Mouse (Mus musculus): ENCODE results near the gene Gramd1b. TPM values are rescaled to one million over a fixed set of nuclear protein-coding genes. Genes with fewer than 3 reads are reported as not detected.

Gramd1b gene
- polyA plus RNA-seq, 1 experiment from 2014 or later: 19.5 TPM

DNA sequence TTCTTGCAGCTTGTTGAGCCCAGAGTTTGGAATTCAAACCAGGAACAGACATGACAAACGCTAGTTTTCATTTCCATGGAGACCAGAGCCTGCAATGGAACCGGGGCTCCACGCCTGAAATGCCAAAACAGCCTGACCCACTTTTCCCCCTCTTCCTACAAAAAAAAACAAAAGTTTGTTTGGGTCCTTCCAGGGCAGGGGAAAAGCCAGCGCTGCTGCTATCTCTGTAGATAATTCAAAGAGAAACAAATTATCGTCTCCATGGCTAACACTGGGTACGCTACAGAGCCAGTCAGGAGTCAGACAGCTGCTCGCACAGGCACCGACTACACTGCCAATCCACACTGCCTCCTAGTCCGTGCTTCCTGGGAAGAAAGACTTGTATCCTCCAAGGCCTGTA is 191.6 kb downstream of the Gramd1b start:
- Histone ChIP-seq H3K4me3 (replicated peaks; ENCODE audit: low read length) (no peak overlapping the region), H3K27ac (ENCODE audit: low read length) (no peak overlapping the region), H3K9ac (replicated peaks; ENCODE audit: low read depth, low read length) (no peak overlapping the region), H3K4me2 (ENCODE audit: low read length) (no peak overlapping the region), H3K27me3 (replicated peaks; ENCODE audit: control insufficient read depth, insufficient read depth, low read length) (no peaks in the 10 kb centered on the region), H3K36me3 (ENCODE audit: control insufficient read depth, insufficient read depth) (no peaks in the 10 kb centered on the region), H3K9me3 (ENCODE audit: control insufficient read depth, low read length) (no peaks in the 10 kb centered on the region), H3K4me1 (replicated peaks; ENCODE audit: control insufficient read depth, insufficient read depth, low read length) (peaks cover 47% of the 10 kb centered on the region)
- 58% methylated on average over 9 of the region's 9 CpGs for WGBS
- no peak for ATAC-seq

DNA sequence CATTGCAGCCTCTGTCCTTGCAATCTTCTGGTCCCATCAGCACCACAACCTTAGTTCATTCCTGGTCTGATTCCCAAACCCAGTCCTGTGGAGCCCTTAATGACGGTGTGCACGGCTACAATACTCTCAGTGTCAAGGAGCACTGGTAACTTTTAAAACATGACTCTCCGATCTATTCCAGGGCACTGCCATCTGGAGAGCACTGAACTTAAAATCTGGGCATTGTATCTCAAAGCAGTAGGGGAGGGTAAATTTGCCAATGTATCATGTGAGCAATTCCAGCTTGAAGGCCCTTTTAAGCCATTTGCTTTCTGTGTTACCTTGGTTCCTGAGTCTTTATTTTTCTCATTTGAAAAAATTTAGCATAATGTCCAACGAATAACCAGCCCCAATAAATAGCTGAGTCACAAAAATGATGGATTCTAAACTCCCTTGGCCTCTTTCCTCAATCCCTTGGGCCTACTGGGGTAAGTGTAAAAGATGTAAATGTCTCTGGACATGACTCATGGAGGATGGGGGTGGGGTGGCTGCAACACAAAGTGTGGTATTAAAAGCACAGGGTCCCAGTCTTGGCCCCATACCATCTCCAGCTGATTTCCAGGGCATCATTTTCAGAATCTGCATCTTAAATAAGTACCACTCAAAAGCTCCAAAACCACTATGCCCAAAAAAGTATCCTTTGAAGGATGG is 193.9 kb downstream of the Gramd1b start:
- Histone ChIP-seq H3K4me3 (replicated peaks; ENCODE audit: low read length) (no peak overlapping the region), H3K4me1 (replicated peaks; ENCODE audit: control insufficient read depth, insufficient read depth, low read length) (peaks cover 45% of the 10 kb centered on the region), H3K9ac (replicated peaks; ENCODE audit: low read depth, low read length) (no peak overlapping the region), H3K27me3 (replicated peaks; ENCODE audit: control insufficient read depth, insufficient read depth, low read length) (no peaks in the 10 kb centered on the region), H3K27ac (ENCODE audit: low read length) (peak overlapping the region; percentile 62), H3K9me3 (ENCODE audit: control insufficient read depth, low read length) (no peaks in the 10 kb centered on the region), H3K4me2 (ENCODE audit: low read length) (no peak overlapping the region), H3K36me3 (ENCODE audit: control insufficient read depth, insufficient read depth) (0 out of 2 replicates have a peak, but pooled peaks cover 3% of the 10 kb centered on the region)
- WGBS: 40% methylated on average over 4 of the region's 4 CpGs
- no peak; the same call in 1 of the 2 replicates for ATAC-seq

DNA sequence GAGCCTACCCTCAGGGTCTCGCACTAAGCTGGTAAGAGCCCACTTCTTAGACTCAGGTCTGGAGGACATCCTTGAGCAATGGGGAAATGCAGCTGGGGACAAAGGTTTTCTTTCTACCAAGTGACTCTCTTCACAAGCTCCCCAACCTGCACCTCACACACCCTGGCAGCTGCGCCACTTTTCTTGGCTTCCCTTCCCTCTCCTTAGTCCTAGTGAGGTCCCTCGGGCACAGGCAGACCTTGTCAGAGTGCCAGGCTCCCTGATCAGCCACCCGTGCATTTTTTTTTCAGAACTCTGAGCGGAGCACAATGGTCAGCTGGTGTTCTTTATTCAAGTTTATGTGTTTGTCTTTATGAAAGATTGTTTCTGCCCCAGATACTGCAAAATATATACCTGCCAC is 194.5 kb downstream of the Gramd1b start:
- Histone ChIP-seq H3K9ac (replicated peaks; ENCODE audit: low read depth, low read length) (no peak overlapping the region), H3K4me1 (replicated peaks; ENCODE audit: control insufficient read depth, insufficient read depth, low read length) (peaks cover 44% of the 10 kb centered on the region), H3K36me3 (ENCODE audit: control insufficient read depth, insufficient read depth) (0 out of 2 replicates have a peak, but pooled peaks cover 3% of the 10 kb centered on the region), H3K27ac (ENCODE audit: low read length) (peak overlapping the region; percentile 62), H3K9me3 (ENCODE audit: control insufficient read depth, low read length) (no peaks in the 10 kb centered on the region), H3K4me2 (ENCODE audit: low read length) (no peak overlapping the region), H3K27me3 (replicated peaks; ENCODE audit: control insufficient read depth, insufficient read depth, low read length) (no peaks in the 10 kb centered on the region), H3K4me3 (replicated peaks; ENCODE audit: low read length) (no peak overlapping the region)
- 24% methylated on average over 5 of the region's 5 CpGs for WGBS
- ATAC-seq: peak; percentile 50

DNA sequence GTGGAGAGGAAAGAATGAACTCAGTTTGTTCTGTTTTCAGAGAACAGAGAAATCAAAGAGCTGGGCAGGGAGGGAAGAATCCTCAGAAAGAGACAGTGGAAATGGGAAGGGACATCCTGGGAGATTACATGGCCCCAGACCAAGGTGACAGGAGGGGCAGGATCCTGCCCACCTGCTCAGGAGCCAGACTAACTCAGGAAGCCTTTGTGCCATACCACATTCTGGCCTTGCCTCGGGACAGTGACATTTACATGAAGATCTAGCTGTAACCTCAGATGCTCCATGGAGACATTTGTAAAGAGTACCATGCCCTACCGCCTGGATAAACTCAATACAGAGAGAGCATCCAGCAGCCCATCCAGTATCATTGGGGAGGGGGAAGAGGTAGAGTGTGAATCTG is 196.6 kb downstream of the Gramd1b start:
- Histone ChIP-seq H3K4me1 (replicated peaks; ENCODE audit: control insufficient read depth, insufficient read depth, low read length) (peaks cover 44% of the 10 kb centered on the region), H3K27ac (ENCODE audit: low read length) (no peak overlapping the region), H3K9ac (replicated peaks; ENCODE audit: low read depth, low read length) (no peak overlapping the region), H3K4me3 (replicated peaks; ENCODE audit: low read length) (no peak overlapping the region), H3K36me3 (ENCODE audit: control insufficient read depth, insufficient read depth) (0 out of 2 replicates have a peak, but pooled peaks cover 3% of the 10 kb centered on the region), H3K4me2 (ENCODE audit: low read length) (no peak overlapping the region), H3K9me3 (ENCODE audit: control insufficient read depth, low read length) (no peaks in the 10 kb centered on the region), H3K27me3 (replicated peaks; ENCODE audit: control insufficient read depth, insufficient read depth, low read length) (no peaks in the 10 kb centered on the region)
- WGBS: 88% methylated on average over 2 of the region's 2 CpGs
- ATAC-seq: no peak

DNA sequence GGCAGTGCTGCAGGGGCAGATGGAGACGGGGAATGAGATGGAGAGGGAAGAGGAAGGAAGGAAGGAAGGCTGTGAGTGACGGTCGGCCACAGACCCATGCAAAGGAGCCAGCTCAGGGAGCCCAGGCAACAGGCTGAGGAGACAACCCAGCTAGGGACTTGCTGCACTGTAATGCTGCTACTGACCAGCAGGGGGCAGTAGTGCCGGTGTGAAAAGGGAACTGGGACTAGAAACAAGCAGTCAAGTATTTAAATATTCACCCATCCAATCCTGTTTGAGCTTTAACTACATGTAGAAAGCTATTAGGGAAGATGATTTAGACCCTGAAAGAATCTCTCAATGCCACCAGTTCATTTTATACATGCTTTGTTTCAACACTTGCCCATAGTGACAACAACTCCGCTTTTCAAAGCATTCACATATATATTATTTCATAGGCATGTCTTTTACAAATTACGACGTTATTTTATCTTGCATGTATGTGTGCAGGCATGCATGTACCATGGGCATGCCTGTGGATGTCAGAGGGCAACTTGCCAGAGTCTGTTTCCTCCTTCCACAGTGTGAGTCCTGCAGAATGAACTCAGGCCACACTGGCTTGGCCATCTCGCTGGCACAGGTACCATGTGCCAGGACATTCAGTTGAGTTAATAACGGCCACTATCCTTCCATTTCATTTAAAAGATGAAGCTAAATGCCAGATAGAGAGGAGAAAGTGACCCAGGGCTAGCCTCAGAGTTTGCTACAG is 197.4 kb downstream of the Gramd1b start:
- 61% methylated on average over 9 of the region's 9 CpGs for WGBS
- H3K27ac ChIP-seq (ENCODE audit: low read length): no peak overlapping the region; the same call in 1 of the 2 replicates
- no peak overlapping the region for H3K4me3 ChIP-seq (replicated peaks; ENCODE audit: low read length)
- H3K9me3 ChIP-seq (ENCODE audit: control insufficient read depth, low read length): no peaks in the 10 kb centered on the region
- H3K36me3 ChIP-seq (ENCODE audit: control insufficient read depth, insufficient read depth): peaks cover 3% of the 10 kb centered on the region; the same call in 1 of the 2 replicates
- no peak overlapping the region for H3K9ac ChIP-seq (replicated peaks; ENCODE audit: low read depth, low read length)
- H3K4me2 ChIP-seq (ENCODE audit: low read length): no peak overlapping the region
- H3K4me1 ChIP-seq (replicated peaks; ENCODE audit: control insufficient read depth, insufficient read depth, low read length): peaks cover 40% of the 10 kb centered on the region
- no peak; the same call in 1 of the 2 replicates for ATAC-seq
- no peaks in the 10 kb centered on the region for H3K27me3 ChIP-seq (replicated peaks; ENCODE audit: control insufficient read depth, insufficient read depth, low read length)

DNA sequence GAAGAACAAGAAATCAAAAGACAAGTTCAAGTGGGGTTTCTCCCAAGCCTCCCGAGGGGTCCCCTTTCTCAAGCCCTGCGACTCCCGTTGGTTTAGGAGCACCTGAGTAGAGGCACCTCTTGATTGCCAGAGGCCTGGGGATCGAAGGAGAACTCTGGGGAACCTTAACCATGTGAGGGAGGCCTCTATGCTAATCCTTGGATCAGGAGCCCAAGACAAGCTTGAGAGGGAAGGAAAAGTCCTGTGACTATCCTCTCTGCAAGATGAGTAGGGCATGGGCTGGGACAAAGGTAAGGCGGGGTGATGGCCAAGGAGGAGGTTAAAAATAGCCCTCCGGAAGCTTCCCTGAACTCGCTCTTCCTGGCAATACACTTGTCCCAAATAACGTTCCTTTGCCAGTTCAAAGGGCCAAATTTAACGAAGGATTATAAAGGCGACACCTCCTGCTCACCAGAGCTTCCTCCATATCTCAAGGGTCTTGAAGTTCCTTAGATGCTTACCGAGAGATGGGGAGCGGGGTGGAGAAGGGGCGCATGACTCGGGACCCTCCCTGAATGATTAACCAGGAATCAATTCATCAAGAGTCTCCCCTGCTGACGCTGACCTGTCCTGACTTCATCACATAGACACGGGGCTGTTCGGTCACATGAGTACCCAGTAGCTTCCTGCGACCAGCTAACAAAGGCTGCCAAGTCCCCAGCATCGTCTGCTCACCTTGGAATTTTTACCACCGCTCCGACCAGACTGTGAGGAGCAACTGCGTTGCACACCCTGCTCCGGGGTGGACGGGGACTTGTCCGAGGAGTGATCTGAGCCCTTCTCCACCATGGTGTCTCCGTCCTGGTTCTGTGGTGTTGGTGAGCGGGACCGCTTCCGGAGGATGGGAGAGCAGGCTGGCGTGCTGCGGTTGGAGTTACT is 198.2 kb downstream of the Gramd1b start:
- Histone ChIP-seq H3K36me3 (ENCODE audit: control insufficient read depth, insufficient read depth) (peaks cover 3% of the 10 kb centered on the region; the same call in 1 of the 2 replicates), H3K9ac (replicated peaks; ENCODE audit: low read depth, low read length) (no peak overlapping the region), H3K27me3 (replicated peaks; ENCODE audit: control insufficient read depth, insufficient read depth, low read length) (no peaks in the 10 kb centered on the region), H3K9me3 (ENCODE audit: control insufficient read depth, low read length) (no peaks in the 10 kb centered on the region), H3K27ac (ENCODE audit: low read length) (peak overlapping the region; percentile 82), H3K4me1 (replicated peaks; ENCODE audit: control insufficient read depth, insufficient read depth, low read length) (peaks cover 38% of the 10 kb centered on the region), H3K4me2 (ENCODE audit: low read length) (no peak overlapping the region), H3K4me3 (replicated peaks; ENCODE audit: low read length) (no peak overlapping the region)
- no peak for ATAC-seq
- WGBS: 82% methylated on average over 31 of the region's 31 CpGs

DNA sequence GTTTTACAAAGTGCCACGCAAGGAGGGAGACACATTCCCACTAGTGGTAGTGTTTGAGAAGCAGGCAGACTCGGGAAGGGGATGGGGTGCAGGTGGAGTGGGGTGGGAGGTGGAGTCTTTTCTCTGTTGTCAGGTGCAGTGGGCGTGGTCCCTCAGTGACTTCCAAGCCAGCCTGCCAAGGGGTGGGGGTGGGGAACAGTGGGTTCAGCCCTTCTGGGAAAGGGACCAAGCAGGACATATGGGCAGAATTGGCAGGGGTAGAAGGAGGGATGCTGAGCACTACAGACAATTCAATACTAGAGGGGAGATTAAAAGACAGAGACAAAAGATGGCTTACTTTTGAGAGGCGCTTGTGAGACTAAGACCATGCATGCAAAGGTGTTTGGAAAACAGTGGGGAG is 198.9 kb downstream of the Gramd1b start:
- Histone ChIP-seq H3K4me3 (replicated peaks; ENCODE audit: low read length) (no peak overlapping the region), H3K36me3 (ENCODE audit: control insufficient read depth, insufficient read depth) (peaks cover 3% of the 10 kb centered on the region; the same call in 1 of the 2 replicates), H3K9me3 (ENCODE audit: control insufficient read depth, low read length) (no peaks in the 10 kb centered on the region), H3K9ac (replicated peaks; ENCODE audit: low read depth, low read length) (no peak overlapping the region), H3K27ac (ENCODE audit: low read length) (peak overlapping the region; percentile 82), H3K27me3 (replicated peaks; ENCODE audit: control insufficient read depth, insufficient read depth, low read length) (no peaks in the 10 kb centered on the region), H3K4me2 (ENCODE audit: low read length) (no peak overlapping the region), H3K4me1 (replicated peaks; ENCODE audit: control insufficient read depth, insufficient read depth, low read length) (peaks cover 33% of the 10 kb centered on the region)
- WGBS: 61% methylated on average over 4 of the region's 4 CpGs
- ATAC-seq: peak; percentile 55

DNA sequence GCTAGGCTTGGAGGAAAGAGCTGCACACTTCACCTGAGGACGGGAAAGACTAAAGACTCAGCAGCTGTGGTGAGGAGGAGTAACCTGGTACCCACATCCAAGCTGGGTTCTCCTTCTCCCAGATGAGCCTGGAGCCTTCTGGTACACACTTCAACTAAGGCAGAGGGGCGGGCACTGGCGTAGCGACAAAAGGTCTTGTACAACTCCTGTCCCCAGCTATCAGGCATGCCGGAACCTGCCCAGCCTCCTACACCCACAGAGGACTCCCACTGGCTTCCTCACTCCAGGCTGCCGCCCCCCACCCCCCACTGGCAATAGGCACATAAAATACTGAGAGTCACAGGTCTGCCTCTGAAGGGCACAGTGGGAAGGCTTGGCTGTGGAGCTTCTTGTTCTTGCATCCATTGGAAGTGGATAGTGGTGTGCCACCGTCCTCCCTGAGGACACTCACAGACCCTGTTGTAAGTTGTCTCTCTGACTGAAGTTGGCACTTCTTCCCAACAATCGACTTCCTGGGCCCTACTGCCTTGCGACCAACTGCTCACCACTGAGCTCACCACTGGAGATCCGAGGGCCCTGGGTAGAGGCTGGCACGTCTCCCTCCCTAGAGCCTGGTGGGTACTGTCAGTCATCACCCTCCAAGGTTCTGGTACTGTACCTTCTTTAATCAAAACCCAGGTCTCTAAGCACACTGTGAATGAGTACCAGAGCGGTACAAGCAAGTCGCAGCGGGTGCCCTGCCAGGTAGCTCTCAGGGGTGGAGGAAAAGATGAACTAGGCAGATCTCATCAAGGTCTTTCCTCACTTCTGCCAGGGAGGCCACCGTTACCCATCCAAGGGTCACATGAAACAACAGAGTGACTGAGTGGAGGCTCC is 199.5 kb downstream of the Gramd1b start:
- H3K27ac ChIP-seq (ENCODE audit: low read length): peak overlapping the region; percentile 82
- no peak overlapping the region for H3K4me3 ChIP-seq (replicated peaks; ENCODE audit: low read length)
- no peak overlapping the region for H3K9ac ChIP-seq (replicated peaks; ENCODE audit: low read depth, low read length)
- H3K4me1 ChIP-seq (replicated peaks; ENCODE audit: control insufficient read depth, insufficient read depth, low read length): peaks cover 26% of the 10 kb centered on the region
- H3K9me3 ChIP-seq (ENCODE audit: control insufficient read depth, low read length): no peaks in the 10 kb centered on the region
- peak; percentile 5 for ATAC-seq
- H3K36me3 ChIP-seq (ENCODE audit: control insufficient read depth, insufficient read depth): peaks cover 3% of the 10 kb centered on the region; the same call in 1 of the 2 replicates
- H3K4me2 ChIP-seq (ENCODE audit: low read length): no peak overlapping the region
- no peaks in the 10 kb centered on the region for H3K27me3 ChIP-seq (replicated peaks; ENCODE audit: control insufficient read depth, insufficient read depth, low read length)
- WGBS: 86% methylated on average over 15 of the region's 15 CpGs
